Mouse (Mus musculus) lung, postnatal 0 days (tissue): ENCODE data around the gene Diexf. TPM values are rescaled to one million over a fixed set of nuclear protein-coding genes. Genes with fewer than 3 reads are reported as not detected.

ENCODE experiments used
- ATAC-seq: fragments of 200-750 bp; cut with Nextera tagmentation; 2 replicates; pipeline ENCODE4 v1.8.0; 2017; ENCODE audit warnings: moderate library complexity
- DNase-seq: peaks from one replicate; pipeline ENCODE4 v3.0.0-alpha.2; 2016; ENCODE audit warnings: low spot score
- H3K27ac ChIP-seq: fragments of 300-500 bp; sonication (generic); 2 replicates; pipeline ENCODE4 v1.5.1; 2014; ENCODE audit warnings: antibody characterized with exemption, mild to moderate bottlenecking, low read length, mixed read lengths
- H3K27me3 ChIP-seq: fragments of 300-500 bp; sonication (generic); replicated peaks from 2 replicates; pipeline ENCODE4 v1.6.1; 2014; ENCODE audit warnings: low read length, mixed read lengths; ENCODE audit not compliant: insufficient read depth
- H3K36me3 ChIP-seq: fragments of 300-500 bp; sonication (generic); 2 replicates; pipeline ENCODE4 v1.6.1; 2014; ENCODE audit warnings: low read length, mixed read lengths; ENCODE audit not compliant: insufficient read depth
- H3K4me1 ChIP-seq: fragments of 300-500 bp; sonication (generic); 2 replicates; pipeline ENCODE4 v1.6.1; 2014; ENCODE audit warnings: antibody characterized with exemption, low read depth, low read length, mixed read lengths; ENCODE audit not compliant: insufficient read depth
- H3K4me2 ChIP-seq: fragments of 300-500 bp; sonication (generic); replicated peaks from 2 replicates; pipeline ENCODE4 v1.6.1; 2014; ENCODE audit warnings: low read depth, mild to moderate bottlenecking, low read length, moderate library complexity, mixed read lengths
- H3K4me3 ChIP-seq: fragments of 300-500 bp; sonication (generic); 2 replicates; pipeline ENCODE4 v1.5.1; 2014; ENCODE audit warnings: low read depth, low read length
- H3K9ac ChIP-seq: fragments of 300-500 bp; sonication (generic); replicated peaks from 2 replicates; pipeline ENCODE4 v1.6.1; 2014; ENCODE audit warnings: low read depth, mild to moderate bottlenecking
- H3K9me3 ChIP-seq: fragments of 300-500 bp; sonication (generic); 2 replicates; pipeline ENCODE4 v1.6.1; 2016; ENCODE audit warnings: low read length, mixed read lengths
- CTCF ChIP-seq: IDR thresholded peaks from 2 replicates; pipeline ENCODE4 v1.5.1; 2016; ENCODE audit warnings: antibody characterized with exemption, mild to moderate bottlenecking
- EP300 ChIP-seq: IDR thresholded peaks from 2 replicates; pipeline ENCODE4 v1.6.1; 2016; ENCODE audit warnings: antibody characterized with exemption, mild to moderate bottlenecking, control low read depth
- whole genome bisulfite sequencing: fragments of 180-500 bp; shearing (Covaris S2); extraction: QIAGEN DNeasy Blood & Tissue Kit; methylation state at CpG from one replicate; pipeline ENCODE4 v1.1.7; 2014; 5-methylcytosine and 5-hydroxymethylcytosine counted together
- polyA plus RNA-seq: library from polyadenylated mRNA; unstranded; fragments of >200 nt; fragmentation: Nextera tagmentation; extraction: Ambion mirVana; gene quantifications from 2 replicates; pipeline ENCODE4 v1.2.1, GENCODE M21; 2015

Diexf gene
- polyA plus RNA-seq, 1 experiment from 2014 or later: 2.5 TPM

DNA sequence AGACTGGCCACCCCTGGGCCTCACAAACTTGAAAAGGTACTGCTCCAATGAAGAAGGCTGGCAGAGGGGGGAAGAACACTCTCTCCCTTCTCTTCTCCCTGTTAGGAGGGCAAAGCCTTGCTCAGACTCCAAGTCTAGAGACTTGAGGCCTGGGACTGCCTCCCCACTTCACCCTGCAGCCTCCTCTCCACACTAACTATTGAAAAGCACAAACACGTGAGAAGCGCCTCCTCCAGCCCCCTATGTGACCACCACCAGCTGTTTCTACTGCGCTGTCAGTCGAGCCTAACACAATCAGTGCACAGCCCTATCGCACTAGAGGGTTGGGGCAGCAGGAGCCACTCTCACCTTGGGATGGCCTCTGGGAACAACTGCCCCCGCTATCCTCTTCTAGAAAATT lies 6.8 kb downstream of the Diexf start:
- 90% methylated on average over 6 of the region's 6 CpGs for WGBS
- H3K9me3 ChIP-seq: no peaks in the 10 kb centered on the region
- ATAC-seq (no peak), DNase-seq (no peak)
- H3K4me1 ChIP-seq: no peaks in the 10 kb centered on the region
- H3K27me3 ChIP-seq: no peaks in the 10 kb centered on the region
- no peak overlapping the region for H3K9ac ChIP-seq
- no peak overlapping the region for H3K4me2 ChIP-seq
- no peak overlapping the region for H3K4me3 ChIP-seq
- peaks cover 31% of the 10 kb centered on the region for H3K36me3 ChIP-seq
- H3K27ac ChIP-seq: no peak overlapping the region
- no peak for TF ChIP-seq CTCF
- no peak for TF ChIP-seq EP300

DNA sequence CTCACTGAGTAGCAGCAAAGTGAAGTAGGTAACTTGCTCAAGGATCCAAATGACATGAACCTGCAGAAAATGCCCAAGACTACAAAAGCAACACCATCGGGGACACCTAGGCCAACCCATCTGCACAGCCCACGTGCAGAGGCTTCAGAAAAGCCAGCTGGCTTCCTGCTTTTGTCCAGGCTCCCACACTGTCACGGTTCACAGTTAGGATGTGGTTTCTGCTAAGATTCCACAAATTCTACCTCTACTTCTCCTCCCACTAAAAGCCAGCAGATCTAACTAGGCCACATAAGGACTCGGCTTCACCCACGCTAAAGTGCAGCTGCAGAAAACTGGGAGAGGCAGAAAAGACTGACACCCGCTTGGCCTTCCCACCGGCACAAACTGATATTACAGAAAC lies 7.3 kb downstream of the Diexf start:
- DNase-seq (no peak), ATAC-seq (no peak)
- Histone ChIP-seq H3K4me1 (no peaks in the 10 kb centered on the region), H3K36me3 (peaks cover 36% of the 10 kb centered on the region), H3K9me3 (no peaks in the 10 kb centered on the region), H3K9ac (no peak overlapping the region), H3K4me2 (no peak overlapping the region), H3K4me3 (no peak overlapping the region), H3K27ac (no peak overlapping the region), H3K27me3 (no peaks in the 10 kb centered on the region)
- no peak for TF ChIP-seq EP300
- TF ChIP-seq CTCF: no peak
- 83% methylated on average over 7 of the region's 7 CpGs for WGBS

DNA sequence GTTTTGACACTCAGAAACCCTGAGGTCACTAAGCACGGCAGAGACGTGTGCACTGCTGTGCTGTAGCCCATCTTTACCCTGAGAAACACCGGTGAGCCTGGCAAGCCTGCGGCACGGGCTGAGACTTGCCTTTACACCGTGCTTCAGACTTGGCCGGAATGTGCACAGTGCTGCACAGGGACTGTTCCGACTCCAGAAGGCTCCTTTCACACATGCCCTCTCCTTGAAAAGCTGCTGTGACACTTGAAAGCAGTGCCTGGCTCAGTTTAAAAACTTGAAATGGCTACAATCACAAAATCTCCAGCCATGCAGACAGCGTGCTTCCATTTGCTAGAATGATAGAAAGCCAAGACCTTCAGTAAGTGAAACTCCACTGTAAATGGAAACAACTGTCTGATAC lies 18.0 kb downstream of the Diexf start:
- DNase-seq: no peak
- Histone ChIP-seq H3K9ac (no peak overlapping the region), H3K4me3 (no peak overlapping the region), H3K4me2 (no peak overlapping the region), H3K4me1 (no peaks in the 10 kb centered on the region), H3K36me3 (peaks cover 52% of the 10 kb centered on the region), H3K27me3 (no peaks in the 10 kb centered on the region), H3K9me3 (no peaks in the 10 kb centered on the region), H3K27ac (no peak overlapping the region)
- no peak for ATAC-seq
- TF ChIP-seq CTCF (no peak), EP300 (no peak)
- 98% methylated on average over 9 of the region's 9 CpGs for WGBS

DNA sequence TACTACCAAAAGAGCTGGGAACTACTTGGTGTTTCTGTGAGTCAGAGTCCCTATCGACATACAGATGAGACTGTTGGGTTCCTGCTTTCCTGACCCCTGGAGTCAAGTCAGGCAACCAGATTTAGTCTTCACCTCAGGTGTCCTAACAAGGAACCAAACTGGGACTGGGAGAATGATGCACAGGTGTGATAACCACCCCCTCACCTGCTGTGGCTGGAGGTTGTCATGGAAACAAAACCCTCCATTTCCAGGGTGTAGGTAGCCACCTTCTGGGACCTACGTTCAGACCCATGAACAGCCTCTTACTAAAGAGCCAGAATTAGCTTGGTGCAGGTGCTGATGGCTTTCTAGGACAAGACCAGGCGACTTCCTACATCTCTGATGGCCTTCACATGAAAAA lies 27.1 kb downstream of the Diexf start:
- no peak overlapping the region for H3K4me2 ChIP-seq
- H3K27ac ChIP-seq: no peak overlapping the region
- no peak for DNase-seq
- TF ChIP-seq EP300 (no peak), CTCF (no peak)
- H3K4me1 ChIP-seq: no peaks in the 10 kb centered on the region
- no peak overlapping the region for H3K9ac ChIP-seq
- peaks cover 12% of the 10 kb centered on the region; the same call in 1 of the 2 replicates for H3K36me3 ChIP-seq
- ATAC-seq: no peak
- no peak overlapping the region for H3K4me3 ChIP-seq
- WGBS: 64% methylated on average over 3 of the region's 3 CpGs
- no peaks in the 10 kb centered on the region for H3K9me3 ChIP-seq
- no peaks in the 10 kb centered on the region for H3K27me3 ChIP-seq

DNA sequence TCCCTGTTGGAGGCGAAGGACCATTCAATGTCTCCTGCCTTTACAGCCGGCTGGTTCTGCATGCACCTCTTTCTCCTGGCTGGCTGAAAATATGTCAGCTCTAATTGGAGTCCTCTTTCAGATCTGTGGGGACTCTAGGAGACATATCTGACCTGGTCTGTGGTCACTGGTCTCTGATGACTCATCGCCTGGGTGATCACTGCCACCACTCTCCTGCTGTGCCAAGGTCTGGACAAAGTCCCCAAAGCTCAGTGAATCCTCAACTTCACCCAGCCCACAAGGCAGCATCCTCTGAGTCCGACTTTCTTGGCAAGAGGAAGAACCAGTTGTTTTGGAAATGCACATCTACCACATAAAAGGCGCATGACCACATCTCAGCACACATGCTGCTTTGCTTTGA lies 27.5 kb downstream of the Diexf start:
- Histone ChIP-seq H3K9ac (no peak overlapping the region), H3K27me3 (no peaks in the 10 kb centered on the region), H3K4me3 (no peak overlapping the region), H3K36me3 (peaks cover 9% of the 10 kb centered on the region; the same call in 1 of the 2 replicates), H3K4me1 (no peaks in the 10 kb centered on the region), H3K9me3 (no peaks in the 10 kb centered on the region), H3K27ac (no peak overlapping the region), H3K4me2 (no peak overlapping the region)
- DNase-seq (no peak), ATAC-seq (no peak)
- TF ChIP-seq EP300 (no peak), CTCF (no peak)
- WGBS: 89% methylated on average over 5 of the region's 5 CpGs

DNA sequence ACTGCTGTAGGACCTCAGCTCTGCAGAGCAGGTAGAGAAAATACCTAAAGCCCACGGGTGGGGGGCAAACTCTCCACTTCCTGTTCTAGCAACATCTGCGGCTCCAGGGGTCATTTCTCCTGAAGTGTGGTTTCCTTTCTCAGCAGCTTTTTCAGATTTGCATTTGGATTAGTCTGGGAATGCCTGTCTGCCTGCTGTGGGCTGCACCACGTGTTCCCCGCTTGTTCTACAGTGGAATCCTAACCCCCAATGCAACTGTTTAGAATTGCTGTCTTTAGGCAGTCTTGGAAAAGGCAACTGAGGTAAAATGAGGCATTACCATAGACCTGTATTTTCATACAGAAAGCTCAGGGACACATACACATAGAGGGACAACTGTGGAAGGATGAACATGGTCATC lies 28.0 kb downstream of the Diexf start:
- Histone ChIP-seq H3K9ac (no peak overlapping the region), H3K27me3 (no peaks in the 10 kb centered on the region), H3K36me3 (peaks cover 4% of the 10 kb centered on the region; the same call in 1 of the 2 replicates), H3K27ac (no peak overlapping the region), H3K9me3 (no peaks in the 10 kb centered on the region), H3K4me3 (no peak overlapping the region), H3K4me2 (no peak overlapping the region), H3K4me1 (no peaks in the 10 kb centered on the region)
- 57% methylated on average over 4 of the region's 4 CpGs for WGBS
- no peak for TF ChIP-seq EP300
- no peak for TF ChIP-seq CTCF
- DNase-seq (no peak), ATAC-seq (no peak)

DNA sequence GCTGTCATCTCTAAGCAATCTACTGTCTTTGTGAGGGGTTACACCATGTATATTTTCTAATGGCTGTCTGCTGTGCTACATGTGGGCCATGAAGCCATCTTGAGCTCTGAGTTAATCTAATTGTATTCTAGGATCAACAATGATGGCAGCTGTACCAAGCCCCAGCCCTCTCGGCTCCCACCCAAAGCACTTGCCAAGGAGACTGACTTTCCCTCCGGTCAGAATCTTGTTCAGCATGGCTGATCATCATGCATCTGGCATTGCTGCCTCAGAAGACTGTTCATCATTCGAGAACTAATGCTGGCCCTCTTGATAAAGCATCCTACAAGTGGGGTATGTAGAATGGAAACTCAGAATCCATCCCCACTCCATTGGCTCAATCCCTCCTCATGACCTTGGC lies 31.1 kb downstream of the Diexf start:
- H3K27me3 ChIP-seq: no peaks in the 10 kb centered on the region
- H3K4me3 ChIP-seq: no peak overlapping the region
- H3K9ac ChIP-seq: no peak overlapping the region
- TF ChIP-seq EP300 (no peak), CTCF (no peak)
- no peaks in the 10 kb centered on the region for H3K36me3 ChIP-seq
- H3K27ac ChIP-seq: no peak overlapping the region
- ATAC-seq: no peak
- DNase-seq: no peak
- H3K4me2 ChIP-seq: no peak overlapping the region
- WGBS: 85% methylated on average over 3 of the region's 3 CpGs
- no peaks in the 10 kb centered on the region for H3K9me3 ChIP-seq
- no peaks in the 10 kb centered on the region for H3K4me1 ChIP-seq
